Mouse (Mus musculus) bone marrow, adult 2 months (tissue): ENCODE measurements around the gene Ercc6. TPM values are rescaled to one million over a fixed set of nuclear protein-coding genes. Genes with fewer than 3 reads are reported as not detected.

Source experiments
- H3K27ac ChIP-seq: fragments of 200-500 bp; 2 replicates; pipeline ENCODE4 v1.5.1; 2012; ENCODE audit warnings: low read depth, mild to moderate bottlenecking, control low read depth, inconsistent platforms, low read length; ENCODE audit not compliant: control insufficient read depth, poor library complexity, insufficient read depth
- H3K4me1 ChIP-seq: fragments of 200-500 bp; 2 replicates; pipeline ENCODE4 v1.6.1; 2011; ENCODE audit warnings: low read length; ENCODE audit not compliant: control insufficient read depth, insufficient read depth
- H3K4me3 ChIP-seq: fragments of 200-500 bp; replicated peaks from 2 replicates; pipeline ENCODE3; 2011; ENCODE audit warnings: mild to moderate bottlenecking, low read depth, low read length, control low read depth; ENCODE audit not compliant: control insufficient read depth
- CTCF ChIP-seq: fragments of 200-500 bp; IDR thresholded peaks from 2 replicates; pipeline ENCODE4 v1.5.1; 2011; ENCODE audit warnings: low read length, control low read depth; ENCODE audit not compliant: control insufficient read depth, insufficient read depth
- POLR2A ChIP-seq: fragments of 200-500 bp; IDR thresholded peaks from 2 replicates; pipeline ENCODE4 v1.6.1; 2011; ENCODE audit warnings: low read depth, mild to moderate bottlenecking, control low read depth, low read length, borderline replicate concordance; ENCODE audit not compliant: control insufficient read depth
- WGBS: fragments of 180-500 bp; shearing (Covaris S2); methylation state at CpG from one replicate; pipeline ENCODE4 v1.1.7; 2018; 5-methylcytosine and 5-hydroxymethylcytosine counted together
- polyA plus RNA-seq: library from polyadenylated mRNA; stranded (reverse); fragments of >200 nt; gene quantifications from 2 replicates; pipeline ENCODE4 v1.2.4, GENCODE M21; 2011; ENCODE audit warnings: low replicate concordance; ENCODE audit not compliant: missing spikeins, insufficient read depth, insufficient read length

Gene Ercc6
- polyA plus RNA-seq, 1 experiment: 6.9 TPM

DNA sequence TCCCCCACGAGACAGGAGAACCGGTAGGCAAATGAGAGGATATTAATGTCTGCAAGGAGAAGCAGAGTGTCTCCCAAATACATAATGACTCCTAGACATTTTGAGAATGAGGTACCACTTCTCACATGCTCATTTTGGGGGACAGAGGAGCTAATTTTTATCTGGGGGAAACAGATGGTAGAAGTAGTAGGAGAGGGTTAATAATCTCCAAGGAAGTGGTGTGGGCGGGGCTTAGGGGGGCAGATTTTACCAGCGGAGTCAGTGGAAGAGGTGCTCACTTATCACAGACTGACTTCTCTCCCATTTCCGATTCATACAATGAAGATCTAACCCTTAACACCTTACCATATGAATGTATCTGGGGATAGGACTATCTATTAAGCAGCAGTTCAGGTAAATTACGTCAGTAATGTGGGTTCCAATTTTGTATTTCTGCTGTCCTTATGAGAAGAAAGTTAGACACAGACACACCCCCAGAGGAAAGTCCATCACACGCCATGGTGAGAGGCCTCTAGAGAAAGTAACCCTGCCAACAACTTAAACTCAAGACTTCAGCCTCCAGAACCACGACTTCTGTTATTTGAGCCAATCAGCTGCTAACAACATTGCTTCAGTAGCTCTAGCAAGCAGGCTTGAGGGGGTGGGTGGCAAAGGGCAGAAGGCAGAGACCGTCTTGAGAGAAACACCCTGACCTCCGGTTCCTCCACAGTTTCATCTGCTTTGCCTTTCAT lies 5.1 kb upstream of the Ercc6 start:
- WGBS: 30% methylated on average over 10 of the region's 10 CpGs
- peaks cover 2% of the 10 kb centered on the region; the same call in 1 of the 2 replicates for H3K4me1 ChIP-seq
- H3K4me3 ChIP-seq: no peak overlapping the region
- H3K27ac ChIP-seq: no peak overlapping the region
- TF ChIP-seq CTCF (no peak), POLR2A (no peak)

GRCm38 (mm10) chr14:32509443-32509961 lies 3.8 kb upstream of the Ercc6 start:
- TF ChIP-seq CTCF: no peak
- TF ChIP-seq POLR2A: no peak
- peaks cover 2% of the 10 kb centered on the region; the same call in 1 of the 2 replicates for H3K4me1 ChIP-seq
- WGBS: 46% methylated on average over 6 of the region's 6 CpGs

DNA sequence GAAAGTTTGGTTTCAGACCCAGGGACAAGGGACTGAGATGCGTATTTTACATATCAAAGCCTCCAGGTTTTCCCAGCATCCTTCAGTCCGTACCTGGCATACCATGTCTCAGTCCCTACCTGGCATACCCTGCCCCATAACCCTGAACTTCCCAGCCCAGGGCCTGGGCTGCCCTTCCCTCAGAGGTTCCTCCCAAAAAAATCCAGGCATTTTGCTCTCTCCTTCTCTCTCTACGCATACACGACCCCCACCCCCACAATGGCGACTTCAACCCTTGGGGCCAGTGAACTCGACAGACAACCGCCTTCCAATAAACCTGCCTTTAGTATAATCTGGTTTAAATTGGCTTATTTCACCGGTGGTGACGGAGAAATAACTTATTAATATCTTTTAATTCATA lies 409 bp upstream of the Ercc6 start:
- no peak for TF ChIP-seq POLR2A
- TF ChIP-seq CTCF: no peak
- H3K4me1 ChIP-seq: no peaks in the 10 kb centered on the region; the same call in none of the 2 replicates
- WGBS: 46% methylated on average over 9 of the region's 9 CpGs
- no peak overlapping the region for H3K27ac ChIP-seq
- no peak overlapping the region for H3K4me3 ChIP-seq

More at GRCm38 (mm10) chr14:32509443-32509961, 3.8 kb upstream of the Ercc6 start:
- H3K27ac ChIP-seq: no peak overlapping the region
- no peak overlapping the region for H3K4me3 ChIP-seq

DNA sequence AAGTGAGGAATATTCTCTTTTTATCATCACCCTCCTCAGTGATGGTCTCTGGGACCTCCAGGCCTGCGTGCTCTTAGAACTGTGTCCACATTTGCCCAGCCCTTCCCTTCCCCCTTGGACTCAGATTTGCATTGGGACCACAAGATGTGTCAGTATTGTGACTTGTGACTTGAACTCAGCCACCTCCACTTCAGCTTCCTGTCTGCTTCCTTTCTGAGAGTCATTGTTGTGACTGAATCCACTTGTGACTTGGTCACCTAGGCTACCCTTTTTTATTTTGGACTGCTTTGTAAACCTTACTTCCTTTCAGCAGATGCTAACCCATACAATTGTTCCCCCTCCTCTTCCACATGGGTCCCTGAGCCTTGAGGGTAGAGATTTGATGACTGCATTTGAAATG lies 2.8 kb downstream of the Ercc6 start:
- no peak for TF ChIP-seq CTCF
- no peak for TF ChIP-seq POLR2A
- 39% methylated on average over 1 of the region's 1 CpGs for WGBS
- Histone ChIP-seq H3K4me1 (no peaks in the 10 kb centered on the region; the same call in 1 of the 2 replicates), H3K4me3 (no peak overlapping the region), H3K27ac (no peak overlapping the region)

DNA sequence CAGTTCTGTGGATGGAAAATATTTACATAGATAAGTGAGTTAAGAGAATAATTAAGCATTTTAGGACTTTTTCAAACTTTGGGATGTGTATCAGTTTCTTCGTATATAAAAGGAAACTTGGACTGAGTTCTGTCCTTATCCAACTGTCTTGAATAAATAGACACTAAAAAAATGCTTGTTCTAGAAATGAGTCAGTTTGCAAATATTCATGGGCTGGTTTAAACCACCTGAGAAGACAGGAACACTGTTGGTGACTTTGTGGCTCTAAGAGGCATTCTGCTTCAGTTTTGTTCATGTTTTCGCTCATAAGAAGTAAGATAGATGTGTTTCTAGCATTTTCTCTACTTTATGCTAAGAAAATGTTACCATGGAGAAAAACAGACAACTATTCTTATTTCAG lies 5.2 kb downstream of the Ercc6 start:
- WGBS: 92% methylated on average over 2 of the region's 2 CpGs
- no peak overlapping the region for H3K4me3 ChIP-seq
- H3K4me1 ChIP-seq: no peaks in the 10 kb centered on the region; the same call in none of the 2 replicates
- H3K27ac ChIP-seq: no peak overlapping the region
- TF ChIP-seq CTCF: no peak
- no peak for TF ChIP-seq POLR2A

DNA sequence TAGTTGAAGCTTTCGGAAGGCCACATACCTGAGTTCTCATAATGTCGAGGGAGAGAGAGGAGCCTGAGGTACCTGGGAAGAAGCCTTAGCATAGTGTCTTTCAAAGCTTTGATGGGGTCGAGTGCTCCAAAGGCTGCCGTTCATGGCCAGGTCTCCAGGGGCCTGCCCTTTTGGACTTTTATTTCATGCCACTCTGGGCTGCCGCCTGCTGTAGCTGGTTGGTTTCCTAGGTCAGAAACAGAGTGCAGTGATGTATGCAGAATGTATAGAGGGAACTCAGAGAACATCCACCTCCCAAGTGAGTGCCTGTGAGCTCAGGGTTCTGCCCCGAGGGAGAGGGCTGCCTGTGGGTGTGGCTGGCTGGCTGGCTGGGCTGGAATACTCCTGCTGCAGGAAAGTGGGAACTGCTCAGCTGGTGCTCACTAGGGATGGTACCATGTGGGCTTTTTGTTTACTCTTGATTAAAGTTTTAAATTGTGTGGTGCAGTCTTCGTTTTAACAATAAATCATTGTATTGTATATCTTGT lies 7.1 kb downstream of the Ercc6 start:
- TF ChIP-seq POLR2A: no peak
- no peak for TF ChIP-seq CTCF
- H3K4me3 ChIP-seq: no peak overlapping the region
- 80% methylated on average over 7 of the region's 7 CpGs for WGBS
- no peak overlapping the region for H3K27ac ChIP-seq
- H3K4me1 ChIP-seq: no peaks in the 10 kb centered on the region; the same call in none of the 2 replicates

DNA sequence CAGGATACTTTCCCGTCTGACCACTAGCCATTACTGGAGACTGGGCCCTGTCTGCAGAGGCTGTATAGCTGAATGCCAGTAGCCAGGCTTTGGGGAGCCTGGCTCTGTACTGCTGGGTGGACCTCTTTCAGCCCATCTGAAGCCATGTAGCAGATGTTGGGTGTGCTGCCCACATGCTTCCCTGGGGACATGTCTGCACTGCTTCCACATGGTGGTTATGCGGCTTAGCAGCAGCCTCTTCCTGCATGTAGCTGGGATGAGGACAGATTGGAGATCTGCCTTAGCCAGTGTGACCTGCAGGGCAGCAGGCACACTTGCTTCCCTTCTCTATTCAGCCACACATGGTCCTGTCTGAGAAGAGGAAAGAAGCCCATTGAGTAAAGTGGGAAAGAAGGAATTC lies 9.0 kb downstream of the Ercc6 start:
- Histone ChIP-seq H3K27ac (no peak overlapping the region), H3K4me1 (no peaks in the 10 kb centered on the region; the same call in 1 of the 2 replicates), H3K4me3 (no peak overlapping the region)
- TF ChIP-seq POLR2A: no peak
- no peak for TF ChIP-seq CTCF
- 74% methylated on average over 2 of the region's 2 CpGs for WGBS

- Histone ChIP-seq H3K27ac (no peak overlapping the region), H3K4me3 (no peak overlapping the region), H3K4me1 (no peaks in the 10 kb centered on the region; the same call in 1 of the 2 replicates)
- no peak for TF ChIP-seq CTCF
- TF ChIP-seq POLR2A: no peak
- 86% methylated on average over 1 of the region's 1 CpGs for WGBS
Measured at GRCm38 (mm10) chr14:32524071-32524470, 10.8 kb downstream of the Ercc6 start.
